Mouse (Mus musculus): ENCODE data around the gene Sh2d6. TPM values are rescaled to one million over a fixed set of nuclear protein-coding genes. Genes with fewer than 3 reads are reported as not detected.
A peak's percentile ranks its signal among the peaks of the same experiment; 100 is the strongest.

Sh2d6 gene
- polyA plus RNA-seq, 1 experiment = 1.9 TPM

DNA sequence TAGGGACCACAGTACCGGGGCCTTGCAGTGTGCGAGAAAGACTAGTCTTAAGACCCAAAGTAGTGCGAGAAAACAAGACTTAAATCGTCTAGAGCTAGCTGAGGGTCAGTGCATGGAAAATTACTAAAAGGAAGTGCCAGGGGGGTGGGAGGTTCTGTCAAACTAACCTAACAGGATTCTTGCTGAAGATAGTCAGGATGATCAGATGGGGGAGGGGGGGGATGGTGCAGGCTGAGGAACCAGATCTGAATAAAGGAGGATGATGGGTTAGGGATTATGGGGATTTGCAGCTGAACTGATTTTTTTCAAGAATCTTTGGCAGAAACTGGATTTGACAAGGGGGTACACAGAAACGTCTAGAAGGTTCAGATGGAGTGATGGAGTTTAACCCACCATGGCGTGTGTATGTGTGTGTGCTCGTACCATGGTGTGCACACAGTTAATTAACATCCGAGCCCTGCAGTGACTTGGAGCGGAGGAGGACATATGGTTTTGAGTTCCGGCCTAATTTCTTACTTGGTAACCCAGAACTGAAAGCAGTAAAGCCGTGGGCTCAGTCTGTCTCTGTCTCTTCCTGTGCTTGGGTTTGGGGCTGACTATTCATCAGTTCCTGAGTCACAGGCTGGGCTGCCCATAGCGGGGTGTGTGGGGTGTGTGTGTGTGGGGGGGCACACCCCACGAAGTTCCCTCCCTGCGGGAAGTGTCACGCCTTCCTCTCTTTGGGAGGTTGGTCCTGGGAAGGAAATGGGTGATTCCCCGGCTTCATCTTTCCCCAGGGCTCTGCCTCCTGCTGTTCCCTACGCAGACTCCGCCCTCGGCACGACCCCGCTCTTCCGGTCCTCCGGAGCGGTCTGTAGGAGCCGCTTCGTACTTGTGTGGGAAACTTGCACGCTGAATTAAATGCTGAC lies 30.9 kb upstream of the Sh2d6 start:
- TF ChIP-seq CTCF (IDR thresholded peaks at IDR 0.05; ENCODE audit: borderline replicate concordance, insufficient read depth, low read length) (no peak), POLR2A (IDR thresholded peaks at IDR 0.05; ENCODE audit: low read depth, low read length) (peak; percentile 55)
- peak overlapping the region; percentile 99 for H3K27ac ChIP-seq (ENCODE audit: insufficient read depth, low read length)
- H3K4me3 ChIP-seq (ENCODE audit: insufficient read depth, low read length) = peak overlapping the region; percentile 27
- H3K4me1 ChIP-seq (ENCODE audit: control insufficient read depth, insufficient read depth, low read length) = peaks cover 16% of the 10 kb centered on the region

DNA sequence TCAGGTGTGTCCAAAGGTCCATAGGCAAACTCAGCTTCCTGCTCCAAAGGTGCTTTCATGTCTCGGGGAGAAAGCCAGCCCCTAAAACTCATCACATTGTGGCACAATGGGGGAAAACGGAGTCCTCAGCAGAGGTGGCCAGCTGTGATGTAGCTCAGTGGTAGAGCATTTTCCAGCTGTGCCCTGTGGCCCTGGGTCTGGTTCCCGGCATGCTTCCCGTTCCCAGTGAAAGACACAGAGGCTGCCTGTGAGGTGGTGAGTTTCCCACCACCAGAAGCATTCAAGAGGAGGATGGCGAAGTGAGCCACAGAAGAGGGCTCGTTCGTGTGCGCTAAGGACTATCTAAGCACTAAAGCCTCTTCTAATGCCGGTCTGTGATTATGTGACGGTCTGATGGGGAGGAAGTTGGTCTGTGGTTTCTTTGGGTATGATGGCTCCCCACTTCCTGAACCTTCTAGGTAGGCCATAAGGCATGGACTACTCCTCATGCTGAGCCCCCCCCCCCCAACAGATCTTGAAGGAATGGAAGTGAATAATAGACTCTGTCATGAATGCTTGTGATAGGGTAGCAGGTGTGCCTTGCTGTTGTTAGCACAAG lies 29.1 kb upstream of the Sh2d6 start:
- TF ChIP-seq POLR2A (IDR thresholded peaks at IDR 0.05; ENCODE audit: low read depth, low read length) (no peak), CTCF (IDR thresholded peaks at IDR 0.05; ENCODE audit: borderline replicate concordance, insufficient read depth, low read length) (no peak)
- Histone ChIP-seq H3K4me3 (ENCODE audit: insufficient read depth, low read length) (no peak overlapping the region), H3K4me1 (ENCODE audit: control insufficient read depth, insufficient read depth, low read length) (peaks cover 16% of the 10 kb centered on the region), H3K27ac (ENCODE audit: insufficient read depth, low read length) (peak overlapping the region; percentile 2; the same call in 1 of the 2 replicates)

GRCm38 (mm10) chr6:72550025-72550424 lies 28.5 kb upstream of the Sh2d6 start:
- peaks cover 16% of the 10 kb centered on the region for H3K4me1 ChIP-seq (ENCODE audit: control insufficient read depth, insufficient read depth, low read length)
- H3K27ac ChIP-seq (ENCODE audit: insufficient read depth, low read length) = peak overlapping the region; percentile 74; the same call in 1 of the 2 replicates
- H3K4me3 ChIP-seq (ENCODE audit: insufficient read depth, low read length) = no peak overlapping the region
- no peak for TF ChIP-seq CTCF (IDR thresholded peaks at IDR 0.05; ENCODE audit: borderline replicate concordance, insufficient read depth, low read length)
- TF ChIP-seq POLR2A (IDR thresholded peaks at IDR 0.05; ENCODE audit: low read depth, low read length) = no peak

DNA sequence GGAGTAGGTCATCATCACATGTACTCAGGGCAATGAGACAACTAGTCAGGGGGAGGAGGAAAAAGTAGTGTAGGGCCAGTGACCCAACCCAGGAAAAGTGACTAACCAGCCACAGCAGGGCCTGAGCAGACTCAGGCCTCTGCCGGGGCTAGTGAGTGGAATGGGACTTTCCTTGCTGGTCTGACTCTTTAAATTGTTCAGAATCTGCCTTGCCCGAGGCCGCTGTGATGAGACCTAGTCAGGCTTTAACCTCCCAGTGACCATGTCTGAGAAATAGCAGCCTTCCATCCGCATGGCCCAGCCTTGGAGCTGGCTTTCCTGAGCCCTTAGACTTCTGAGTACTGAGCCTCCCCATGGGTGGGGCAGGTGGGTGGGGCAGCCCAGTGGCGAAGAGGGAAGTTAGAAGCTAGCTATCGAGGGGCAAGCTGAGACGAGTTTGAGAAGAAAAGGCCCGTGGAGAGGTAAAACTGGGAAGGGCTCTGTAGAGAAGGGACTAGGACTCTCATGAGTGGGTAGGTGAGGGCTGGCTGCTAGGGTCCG lies 27.6 kb upstream of the Sh2d6 start:
- Histone ChIP-seq H3K4me1 (ENCODE audit: control insufficient read depth, insufficient read depth, low read length) (peaks cover 16% of the 10 kb centered on the region), H3K27ac (ENCODE audit: insufficient read depth, low read length) (peak overlapping the region; percentile 74), H3K4me3 (ENCODE audit: insufficient read depth, low read length) (no peak overlapping the region)
- TF ChIP-seq POLR2A (IDR thresholded peaks at IDR 0.05; ENCODE audit: low read depth, low read length) (peak; percentile 47; the same call in 1 of the 2 replicates), CTCF (IDR thresholded peaks at IDR 0.05; ENCODE audit: borderline replicate concordance, insufficient read depth, low read length) (no peak)

DNA sequence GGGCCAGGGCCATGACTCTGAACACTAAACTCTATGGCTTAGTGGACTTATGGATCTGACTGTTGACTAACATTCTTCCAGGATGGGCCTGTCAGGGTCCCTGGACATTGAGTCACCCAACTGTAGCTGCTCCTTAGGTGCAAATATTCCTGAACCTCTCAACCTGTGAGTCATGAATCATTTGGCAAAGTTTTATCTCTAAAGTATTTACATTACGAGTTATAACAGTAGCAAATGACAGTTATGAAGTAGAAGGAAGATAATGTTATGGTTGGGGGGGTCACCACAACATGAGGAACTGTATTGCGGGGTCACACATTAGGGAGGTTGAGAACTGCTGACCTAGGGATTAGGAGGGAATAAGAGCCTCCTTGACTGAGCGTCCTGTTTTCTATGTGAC lies 26.4 kb upstream of the Sh2d6 start:
- no peak overlapping the region for H3K4me3 ChIP-seq (ENCODE audit: insufficient read depth, low read length)

DNA sequence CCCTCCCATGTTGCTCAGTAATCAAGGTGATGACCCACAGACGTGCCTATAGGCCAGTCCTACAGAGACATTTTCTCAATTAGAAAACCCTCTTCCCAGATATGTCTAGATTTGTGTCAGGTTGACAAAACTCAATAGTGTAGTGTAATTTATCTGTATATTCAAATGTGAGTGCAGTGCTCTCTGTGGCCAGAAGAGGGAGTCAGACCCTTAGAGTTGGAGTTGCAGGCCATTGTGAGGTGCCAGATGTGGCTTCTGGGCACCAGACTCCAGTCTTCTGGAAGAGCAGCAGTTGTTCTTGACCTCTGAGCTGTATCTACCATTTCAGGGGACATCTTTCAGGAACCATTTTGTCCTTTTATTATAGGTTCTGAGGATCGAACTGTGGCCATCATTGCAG lies 25.6 kb upstream of the Sh2d6 start:
- H3K4me3 ChIP-seq (ENCODE audit: insufficient read depth, low read length) = no peak overlapping the region
- H3K27ac ChIP-seq (ENCODE audit: insufficient read depth, low read length) = no peak overlapping the region; the same call in 1 of the 2 replicates
- peaks cover 19% of the 10 kb centered on the region for H3K4me1 ChIP-seq (ENCODE audit: control insufficient read depth, insufficient read depth, low read length)
- TF ChIP-seq CTCF (IDR thresholded peaks at IDR 0.05; ENCODE audit: borderline replicate concordance, insufficient read depth, low read length) (no peak), POLR2A (IDR thresholded peaks at IDR 0.05; ENCODE audit: low read depth, low read length) (no peak)

More for the DNA sequence above, 26.4 kb upstream of the Sh2d6 start:
- no peak for TF ChIP-seq CTCF (IDR thresholded peaks at IDR 0.05; ENCODE audit: borderline replicate concordance, insufficient read depth, low read length)
- TF ChIP-seq POLR2A (IDR thresholded peaks at IDR 0.05; ENCODE audit: low read depth, low read length) = no peak
- Histone ChIP-seq H3K27ac (ENCODE audit: insufficient read depth, low read length) (peak overlapping the region; percentile 74; the same call in 1 of the 2 replicates), H3K4me1 (ENCODE audit: control insufficient read depth, insufficient read depth, low read length) (peaks cover 20% of the 10 kb centered on the region)

- TF ChIP-seq POLR2A (IDR thresholded peaks at IDR 0.05; ENCODE audit: low read depth, low read length) = peak; percentile 32; the same call in 1 of the 2 replicates
- TF ChIP-seq CTCF (IDR thresholded peaks at IDR 0.05; ENCODE audit: borderline replicate concordance, insufficient read depth, low read length) = no peak
- Histone ChIP-seq H3K4me3 (ENCODE audit: insufficient read depth, low read length) (no peak overlapping the region), H3K27ac (ENCODE audit: insufficient read depth, low read length) (0 out of 2 replicates have a peak overlapping the region, but pooled peaks have one; percentile 5), H3K4me1 (ENCODE audit: control insufficient read depth, insufficient read depth, low read length) (peaks cover 13% of the 10 kb centered on the region)
Observed at GRCm38 (mm10) chr6:72545377-72545776, 23.9 kb upstream of the Sh2d6 start.

DNA sequence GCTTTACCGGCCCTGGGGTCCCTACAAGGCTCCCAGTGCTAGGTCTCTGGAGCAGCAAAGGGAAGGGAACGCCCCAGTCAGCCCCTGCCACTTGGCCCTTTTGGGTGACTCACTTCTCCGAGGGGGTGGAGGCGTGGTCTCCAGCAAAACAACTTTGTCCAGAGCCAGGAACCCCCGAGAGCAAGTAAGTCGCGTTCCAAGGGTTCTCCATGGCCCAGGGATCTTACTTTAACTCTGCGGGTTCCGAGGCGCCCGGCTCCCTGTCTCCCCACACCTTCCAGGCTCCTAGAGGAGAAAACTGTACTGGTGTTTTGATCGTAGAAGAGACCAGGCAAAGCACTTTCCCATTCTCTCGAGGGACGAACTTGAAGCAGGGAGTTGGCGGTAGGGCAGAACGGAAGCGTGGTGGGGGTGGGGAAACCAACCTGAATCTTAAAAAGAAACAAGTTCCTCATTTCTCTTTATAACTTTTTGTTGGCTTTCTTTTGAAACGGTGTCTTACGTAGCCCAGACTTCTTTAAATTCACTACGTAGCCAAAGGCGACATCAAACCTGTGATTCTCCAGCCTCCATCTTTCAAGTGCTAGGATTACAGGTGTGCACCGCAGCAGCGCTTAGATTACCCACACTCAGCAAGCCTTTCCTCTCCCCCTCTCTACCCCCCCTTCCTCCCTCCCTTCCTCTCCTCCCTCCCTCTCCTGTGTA lies 22.9 kb upstream of the Sh2d6 start, which contains the start of gene Capg:
Gene Capg, plus strand, starts transcription at position 109 of the 705 bp plus-strand sequence.
- Histone ChIP-seq H3K27ac (ENCODE audit: insufficient read depth, low read length) (peak within 1 kb of the TSS; percentile 72), H3K4me1 (ENCODE audit: control insufficient read depth, insufficient read depth, low read length) (peaks cover 11% of the 10 kb centered on the region), H3K4me3 (ENCODE audit: insufficient read depth, low read length) (peak within 1 kb of the TSS; percentile 80)
- TF ChIP-seq CTCF (IDR thresholded peaks at IDR 0.05; ENCODE audit: borderline replicate concordance, insufficient read depth, low read length) (no peak), POLR2A (IDR thresholded peaks at IDR 0.05; ENCODE audit: low read depth, low read length) (peak; percentile 79)

- H3K27ac ChIP-seq (ENCODE audit: insufficient read depth, low read length) = peak overlapping the region; percentile 72
- no peak for TF ChIP-seq CTCF (IDR thresholded peaks at IDR 0.05; ENCODE audit: borderline replicate concordance, insufficient read depth, low read length)
- TF ChIP-seq POLR2A (IDR thresholded peaks at IDR 0.05; ENCODE audit: low read depth, low read length) = no peak
Observed at GRCm38 (mm10) chr6:72543265-72543850, 21.9 kb upstream of the Sh2d6 start.

More at GRCm38 (mm10) chr6:72543265-72543850, 21.9 kb upstream of the Sh2d6 start:
- no peak overlapping the region for H3K4me3 ChIP-seq (ENCODE audit: insufficient read depth, low read length)
- peaks cover 6% of the 10 kb centered on the region; the same call in 1 of the 2 replicates for H3K4me1 ChIP-seq (ENCODE audit: control insufficient read depth, insufficient read depth, low read length)

Data from embryonic fibroblast, embryonic 13.5 days (primary cell).